Mouse (Mus musculus) ovary, postnatal 10 days (tissue): ENCODE results near the gene Ndufs1.

Source experiments
- DNase-seq: peaks from one replicate; pipeline ENCODE4 v3.0.0; 2022; ENCODE audit warnings: low spot score

Ndufs1 gene

DNA sequence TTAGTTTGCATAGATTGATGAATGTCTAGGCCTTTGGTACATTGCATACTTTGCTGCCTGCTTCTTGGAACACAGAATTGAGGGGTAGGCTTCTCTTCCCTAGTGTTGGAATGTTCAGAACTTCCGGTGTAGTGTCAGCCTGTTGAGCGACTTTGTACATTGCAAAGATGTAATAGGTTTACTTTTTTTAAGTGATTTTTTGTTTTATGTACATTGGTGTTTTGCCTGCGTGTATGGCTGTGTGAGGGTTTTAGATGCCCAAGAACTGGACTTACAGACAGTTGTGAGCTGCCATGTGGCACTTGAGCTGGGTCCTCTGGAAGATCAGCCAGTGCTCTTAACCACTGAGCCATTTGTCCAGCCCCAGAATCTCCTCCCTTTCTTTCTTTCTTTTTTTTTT is 61.1 kb downstream of the Ndufs1 start:
- DNase-seq = no peak

GRCm38 (mm10) chr1:63115096-63115495 is 61.5 kb downstream of the Ndufs1 start:
- DNase-seq = no peak

- DNase-seq = peak; percentile 71
Observed at GRCm38 (mm10) chr1:63114136-63114781, 62.4 kb downstream of the Ndufs1 start, which contains the start of gene Ino80d. Gene Ino80d (minus strand): TSS chr1:63114667.

- DNase-seq = peak; percentile 62
Observed at GRCm38 (mm10) chr1:63113274-63114135, 63.1 kb downstream of the Ndufs1 start.

DNA sequence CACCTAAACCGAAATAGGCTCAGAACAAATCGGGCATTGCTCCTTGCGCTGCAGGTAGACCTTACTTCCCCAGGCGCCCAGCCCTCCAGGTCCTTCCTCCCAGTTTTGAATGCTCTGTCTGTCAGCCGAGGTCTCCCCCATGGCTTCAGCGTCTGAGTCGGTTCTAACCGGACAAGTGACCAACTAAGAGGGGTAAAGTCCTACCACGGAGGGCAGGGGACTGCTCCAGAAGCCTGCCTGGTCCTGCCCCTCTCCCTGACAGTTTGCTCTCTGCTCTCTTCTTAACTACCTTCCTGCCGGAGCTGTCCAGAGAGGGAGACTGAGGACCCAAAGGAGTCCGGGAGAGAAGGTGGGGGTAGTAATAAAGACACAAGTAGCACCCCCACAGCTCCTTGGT is 63.8 kb downstream of the Ndufs1 start:
- DNase-seq = peak; percentile 28

GRCm38 (mm10) chr1:63112151-63112864 is 64.3 kb downstream of the Ndufs1 start:
- no peak for DNase-seq

GRCm38 (mm10) chr1:63110536-63111285 is 65.9 kb downstream of the Ndufs1 start:
- DNase-seq = no peak

- DNase-seq = no peak
Observed at GRCm38 (mm10) chr1:63107614-63108327, 68.9 kb downstream of the Ndufs1 start.

GRCm38 (mm10) chr1:63102758-63103451 is 73.7 kb downstream of the Ndufs1 start:
- no peak for DNase-seq

DNA sequence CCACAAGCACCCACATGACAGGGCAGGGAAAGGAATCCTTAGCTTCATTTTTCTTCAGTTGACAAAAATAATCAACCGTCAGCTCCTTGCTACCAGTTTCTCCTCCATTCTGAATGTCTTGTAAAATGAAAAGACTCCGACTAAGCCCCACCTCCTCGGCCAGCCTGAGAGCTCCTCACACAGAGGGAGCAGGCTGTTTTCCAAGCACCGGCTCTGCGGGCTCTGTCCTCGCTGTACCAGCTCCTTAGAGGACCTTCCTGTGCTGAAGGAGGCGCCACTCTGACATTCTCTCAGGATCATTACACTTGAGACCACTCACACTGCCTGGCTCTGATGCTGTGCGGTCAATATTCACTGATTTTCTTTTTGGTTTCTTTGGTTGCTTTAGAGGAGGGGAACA is 76.4 kb downstream of the Ndufs1 start:
- DNase-seq = no peak

- no peak for DNase-seq
Observed at GRCm38 (mm10) chr1:63098831-63099230, 77.8 kb downstream of the Ndufs1 start.

GRCm38 (mm10) chr1:63096071-63096470 is 80.6 kb downstream of the Ndufs1 start:
- no peak for DNase-seq
